Mouse (Mus musculus): ENCODE measurements around the gene Prr15. TPM values are rescaled to one million over a fixed set of nuclear protein-coding genes. Genes with fewer than 3 reads are reported as not detected.

Prr15 gene
- total RNA-seq, 2 experiments from 2014 or later: 3.6 to 4.5 TPM

DNA sequence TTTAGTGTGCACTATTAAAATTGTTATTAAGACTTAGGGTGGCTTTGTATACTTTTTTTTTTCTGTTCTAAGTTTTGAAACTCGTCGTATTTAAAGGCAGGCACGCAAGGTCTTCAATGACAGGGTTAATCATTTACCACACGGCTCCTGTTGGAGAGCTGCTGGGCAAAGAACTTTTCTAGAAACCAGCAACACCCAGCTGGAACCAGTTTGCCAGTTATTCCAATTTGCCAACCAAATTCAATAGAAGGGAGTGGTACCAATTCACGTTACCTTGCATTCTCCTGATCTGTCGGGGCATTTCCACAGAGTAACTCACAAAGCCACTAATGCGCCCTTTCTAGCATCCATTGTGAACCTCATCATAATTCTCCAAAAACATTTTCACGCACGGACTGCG, 4.5 kb downstream of the Prr15 start:
- no peak for DNase-seq
- intact Hi-C loops (cut with DNase I): no loop called here

DNA sequence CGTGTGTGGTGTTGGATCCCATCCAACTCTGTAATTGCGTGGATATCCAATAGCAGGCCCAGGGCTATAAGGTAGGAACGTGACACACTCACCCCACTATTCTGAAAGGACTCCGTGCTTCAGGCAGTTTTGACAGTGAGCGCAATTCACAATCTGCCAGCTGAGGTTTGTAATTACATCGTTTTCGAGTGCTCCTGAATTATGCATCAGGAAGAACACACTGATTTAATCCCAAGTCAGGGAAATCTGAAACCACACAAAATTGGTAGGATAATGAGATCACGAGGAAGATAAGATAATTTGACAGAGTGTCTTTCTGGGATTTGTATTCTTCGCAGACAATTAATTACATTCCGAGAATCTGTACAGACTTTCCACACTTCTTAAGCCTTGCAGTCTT, 6.1 kb downstream of the Prr15 start:
- intact Hi-C loops (cut with DNase I): no loop called here
- DNase-seq: no peak

DNA sequence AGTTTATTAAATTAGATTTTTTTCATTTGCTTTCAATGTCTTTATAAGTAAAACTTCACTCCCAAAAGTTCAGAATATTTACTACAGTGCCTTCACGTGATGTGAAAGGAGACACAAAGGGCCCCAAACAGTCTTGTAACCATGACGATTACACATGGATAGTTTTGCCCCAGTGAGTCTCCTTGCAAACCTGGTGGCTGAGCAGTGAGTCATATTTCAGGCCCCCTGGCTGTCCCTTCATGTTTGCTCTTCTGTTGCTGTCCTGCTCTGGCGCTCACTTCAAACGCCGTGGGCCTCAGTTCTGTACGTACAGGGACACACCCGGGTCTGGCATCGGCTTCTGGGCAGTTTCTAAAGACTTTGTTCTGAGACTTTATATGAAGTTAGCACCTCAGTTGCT, 6.6 kb downstream of the Prr15 start:
- no peak for DNase-seq
- intact Hi-C loops (cut with DNase I): no loop called here

DNA sequence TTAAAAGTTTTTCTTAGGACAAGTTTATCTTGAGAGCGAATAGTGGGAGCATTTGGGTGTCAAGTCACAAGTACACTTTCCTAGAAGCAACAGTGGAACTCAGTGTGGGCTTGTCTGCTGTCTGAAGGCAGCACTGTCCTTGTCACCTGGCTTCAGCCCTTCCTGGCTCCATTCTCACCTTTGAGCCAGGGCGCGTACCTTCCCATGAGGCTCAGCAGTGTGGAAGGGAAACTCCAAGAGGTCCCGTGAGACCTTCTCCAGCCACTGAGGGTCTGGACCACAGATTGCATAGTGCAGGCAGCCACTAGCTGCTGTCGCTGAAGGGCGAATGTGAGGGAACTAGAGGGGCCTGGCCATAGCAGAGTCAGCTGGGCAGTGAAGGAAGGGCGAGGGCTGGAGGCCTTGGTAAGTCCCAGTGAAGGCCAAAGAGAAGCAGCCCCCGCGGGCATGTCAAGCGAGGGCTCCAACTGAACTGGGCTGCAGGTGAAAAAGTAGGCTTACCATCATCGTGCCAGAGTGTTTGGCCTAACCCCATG, 7.5 kb downstream of the Prr15 start:
- intact Hi-C loops (cut with DNase I): no loop called here
- DNase-seq: no peak

DNA sequence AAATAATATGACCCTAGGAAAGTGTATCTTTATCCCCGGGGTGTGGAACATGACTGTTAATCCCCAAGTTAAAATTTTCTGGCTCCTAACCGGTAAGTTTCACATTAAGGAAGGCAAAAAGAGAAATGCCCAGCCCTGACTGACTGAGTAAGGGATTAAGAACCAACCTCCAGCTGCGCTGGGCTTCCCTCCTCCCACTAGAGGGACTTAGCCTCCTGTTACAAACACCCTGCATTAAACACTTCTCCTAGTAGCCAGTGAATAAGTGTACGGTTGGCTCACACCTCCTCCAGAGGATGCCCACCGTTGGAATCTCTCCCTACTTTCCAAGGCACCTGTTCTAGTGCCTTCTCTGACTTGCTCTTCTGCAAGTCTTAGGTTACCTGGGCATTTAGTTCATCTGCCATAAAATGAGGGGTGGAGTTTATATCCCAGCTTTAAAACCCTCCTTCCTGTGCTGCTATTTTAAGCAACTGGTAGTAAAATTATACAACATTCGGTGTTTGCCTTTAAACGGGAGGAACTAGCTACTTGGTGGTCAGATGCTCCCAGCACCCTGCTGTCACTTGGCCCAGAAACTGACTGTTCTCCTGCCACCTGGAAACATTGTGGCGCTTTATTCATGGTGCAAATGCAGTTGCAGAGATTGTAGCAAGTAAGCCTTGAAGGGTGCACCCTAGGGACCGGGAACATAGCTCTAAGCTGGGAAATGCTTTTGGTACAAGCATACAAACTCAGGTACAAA, 8.2 kb downstream of the Prr15 start:
- DNase-seq: no peak
- intact Hi-C loops (cut with DNase I): no loop called here

DNA sequence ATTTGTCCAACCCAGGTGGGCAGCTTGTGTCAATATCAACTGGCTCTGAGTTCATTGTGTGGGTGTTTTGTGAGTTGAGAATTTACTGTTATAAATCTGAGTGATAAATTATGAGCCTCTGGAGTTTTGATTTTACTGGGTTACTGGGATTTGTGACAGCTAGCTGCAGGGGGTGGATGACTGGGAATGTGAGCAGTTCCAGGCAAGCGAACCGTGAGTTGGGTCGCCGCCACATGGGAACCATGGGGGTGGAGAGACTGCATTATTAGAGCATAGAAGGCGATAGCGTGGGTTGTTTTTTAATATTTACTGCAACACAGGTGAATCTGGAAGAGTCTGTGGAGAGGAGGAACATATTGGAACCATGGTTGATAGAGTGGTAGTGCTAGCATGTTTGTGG, 11.7 kb downstream of the Prr15 start:
- DNase-seq: no peak
- intact Hi-C loops (cut with DNase I): no loop called here

DNA sequence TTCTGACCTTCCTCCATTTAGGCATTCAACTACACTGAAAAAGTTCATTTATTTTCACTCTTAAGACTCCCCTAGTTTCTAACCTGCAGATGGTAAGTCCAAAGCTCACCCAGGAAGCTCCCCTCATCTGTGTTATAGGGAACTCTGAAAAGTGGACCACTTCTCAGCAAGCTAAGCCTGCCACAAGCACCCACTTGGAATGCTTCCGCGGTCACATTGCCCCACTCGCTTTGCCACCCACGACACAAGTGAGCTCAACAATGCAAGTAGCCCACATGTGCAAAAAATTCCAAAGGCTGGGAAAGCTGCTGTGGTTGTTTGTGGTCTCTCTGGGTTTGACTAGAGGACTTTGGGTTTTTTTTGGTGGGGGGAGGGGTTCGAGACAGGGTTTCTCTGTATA, 15.5 kb downstream of the Prr15 start:
- no peak for DNase-seq
- intact Hi-C loops (cut with DNase I): no loop called here

DNA sequence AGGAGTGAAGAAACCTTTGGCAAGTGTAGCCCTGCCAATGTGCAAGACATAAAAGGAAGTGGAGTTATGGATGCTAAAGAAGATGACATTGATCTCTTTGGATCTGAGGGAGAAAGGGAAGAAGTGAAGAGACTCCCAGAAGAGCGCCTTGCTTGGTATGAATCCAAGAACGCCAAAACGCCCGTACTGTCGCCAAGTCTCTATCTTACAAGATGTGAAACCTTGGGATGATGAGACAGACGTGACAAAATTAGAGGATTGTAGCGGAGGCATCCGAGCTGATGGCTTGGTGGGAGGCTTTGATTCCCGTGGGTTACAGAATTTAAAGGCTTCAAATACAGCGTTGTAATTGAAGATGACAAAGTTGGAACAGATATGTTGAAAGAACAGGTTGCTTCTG, 16.6 kb downstream of the Prr15 start:
- no peak for DNase-seq
- intact Hi-C loops (cut with DNase I): no loop called here

DNA sequence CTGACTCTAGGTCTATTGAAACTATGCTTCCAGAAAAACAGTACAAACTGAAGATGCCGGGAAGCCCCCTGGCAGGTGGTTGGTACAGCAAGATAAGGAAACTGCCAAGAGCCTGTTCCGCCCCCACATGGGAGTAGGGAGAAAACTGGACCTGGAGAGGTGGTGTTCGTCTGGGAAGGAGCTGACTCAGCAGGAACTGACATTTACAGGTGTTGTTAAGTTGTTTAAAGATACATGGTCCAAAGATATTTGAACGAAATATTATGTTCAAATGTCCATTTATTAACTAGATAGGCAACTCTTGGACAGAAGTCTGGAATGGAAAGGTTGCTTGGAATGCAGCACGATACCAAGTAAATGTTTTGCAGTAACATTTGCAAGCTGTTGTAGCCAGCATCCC, 26.2 kb downstream of the Prr15 start:
- no peak for DNase-seq
- intact Hi-C loops (cut with DNase I): no loop called here

DNA sequence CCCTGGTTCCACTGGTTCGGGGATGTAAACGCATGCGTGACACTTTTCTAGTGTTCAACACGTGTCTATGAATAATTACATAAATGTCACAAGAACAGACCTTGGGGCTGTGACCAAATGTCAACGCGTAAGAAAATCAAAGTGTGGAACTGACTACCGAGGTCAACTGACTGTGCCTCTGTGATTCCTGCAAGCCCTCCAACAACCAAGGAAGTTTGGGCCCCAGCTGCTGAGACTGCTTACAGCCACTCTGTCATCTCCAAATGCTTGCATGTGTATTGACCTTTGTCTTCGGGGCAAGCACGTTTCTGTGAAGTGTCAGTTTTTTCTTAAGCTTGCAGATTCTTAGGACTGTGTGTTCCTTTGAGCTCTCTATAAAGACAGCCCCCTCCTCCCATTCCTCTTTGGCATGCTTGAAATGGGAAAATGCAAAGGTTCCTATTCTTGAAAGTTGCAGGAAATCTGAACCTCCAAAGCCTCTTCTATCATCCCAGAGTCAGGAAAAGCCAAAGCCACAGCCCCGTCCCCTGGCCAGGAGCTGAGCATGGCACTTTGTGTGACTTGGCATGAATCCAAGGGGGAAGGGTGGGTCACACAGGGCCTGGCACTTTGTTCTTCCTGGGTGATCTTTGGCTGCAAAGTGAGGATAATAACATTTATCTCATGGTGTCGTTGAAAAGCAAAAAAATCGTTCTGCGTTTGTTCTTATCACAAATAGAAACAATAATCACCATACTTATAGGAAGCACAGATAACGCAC, 27.5 kb downstream of the Prr15 start:
- no peak for DNase-seq
- intact Hi-C loops (cut with DNase I): no loop called here

DNA sequence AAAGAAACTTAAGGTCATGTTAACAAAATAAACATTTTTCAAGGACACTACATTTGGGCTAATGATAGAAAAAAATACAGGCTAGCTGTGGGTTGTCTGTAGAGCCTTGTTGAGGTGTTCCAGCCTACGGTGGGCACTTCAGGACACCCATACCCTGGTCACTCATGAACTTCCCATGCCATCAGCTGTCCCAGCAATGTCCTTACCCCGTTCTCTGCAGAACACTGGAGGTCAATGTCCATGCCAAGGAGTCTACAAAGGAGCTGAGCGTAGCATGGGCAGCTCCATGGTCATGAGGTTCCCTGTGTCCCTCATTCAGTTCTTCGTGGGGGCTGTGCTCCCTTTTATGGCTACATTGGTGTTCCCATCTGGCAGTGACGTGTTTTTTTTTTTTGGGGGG, 28.1 kb downstream of the Prr15 start:
- no peak for DNase-seq
- intact Hi-C loops (cut with DNase I): no loop called here

DNA sequence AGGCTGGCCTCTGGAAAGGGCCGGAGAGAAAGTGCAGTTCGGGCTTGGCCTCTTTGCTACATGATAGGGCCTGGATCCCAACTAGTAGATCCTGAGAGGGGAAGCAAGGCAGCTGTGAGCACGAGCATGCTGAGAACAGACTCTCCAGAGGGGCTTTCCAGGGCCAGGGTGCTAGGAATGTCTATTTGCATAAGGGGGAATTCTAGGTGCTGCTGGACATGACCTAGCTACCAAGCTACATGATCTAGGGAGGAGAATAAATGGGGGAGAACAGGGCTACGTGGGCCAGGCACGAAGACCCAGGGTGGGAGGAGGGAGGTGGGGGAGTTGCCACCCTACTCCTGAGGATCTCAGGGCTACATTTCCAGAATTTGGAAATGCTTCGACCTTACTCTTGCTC, 30.0 kb downstream of the Prr15 start:
- intact Hi-C loops (cut with DNase I): no loop called here
- no peak for DNase-seq

DNA sequence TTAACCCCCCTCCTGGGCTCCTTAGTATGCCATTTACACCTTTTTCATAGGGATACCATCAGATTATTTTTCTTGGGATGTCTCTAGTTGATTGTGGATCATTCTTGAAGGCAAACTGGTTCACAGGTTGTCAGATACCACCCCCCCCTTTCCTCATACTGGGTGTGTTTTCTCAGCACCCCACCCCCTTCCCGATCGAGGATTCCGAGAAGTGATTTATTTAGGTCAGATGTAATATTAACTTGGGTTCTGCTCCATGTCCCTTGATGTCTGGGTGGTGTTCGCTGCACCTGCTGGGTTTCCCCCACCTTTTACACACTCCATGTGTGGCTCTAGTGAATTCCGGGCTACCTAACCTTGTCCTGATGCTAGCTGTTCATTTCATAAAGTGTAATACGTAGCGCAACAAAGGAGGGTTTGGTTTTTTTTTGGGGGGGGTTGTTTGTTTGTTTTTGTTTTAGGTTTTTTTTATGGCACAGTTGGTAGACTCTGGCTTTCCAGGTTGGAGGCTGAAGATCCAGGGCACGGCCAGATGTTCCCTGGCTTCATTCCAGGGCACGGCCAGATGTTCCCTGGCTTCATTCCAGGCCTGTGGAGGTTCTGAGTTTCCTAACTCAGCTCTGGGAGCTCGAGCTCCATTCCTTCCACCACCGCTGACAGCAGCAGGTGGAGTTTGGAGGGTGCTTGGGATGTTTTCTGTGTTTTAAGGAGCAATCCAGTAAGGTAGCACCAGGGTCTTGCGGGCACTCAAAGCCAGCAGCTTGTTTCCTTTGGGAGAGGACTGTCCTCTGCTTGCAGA, 37.1 kb downstream of the Prr15 start:
- intact Hi-C loops (cut with DNase I): no loop called here

DNA sequence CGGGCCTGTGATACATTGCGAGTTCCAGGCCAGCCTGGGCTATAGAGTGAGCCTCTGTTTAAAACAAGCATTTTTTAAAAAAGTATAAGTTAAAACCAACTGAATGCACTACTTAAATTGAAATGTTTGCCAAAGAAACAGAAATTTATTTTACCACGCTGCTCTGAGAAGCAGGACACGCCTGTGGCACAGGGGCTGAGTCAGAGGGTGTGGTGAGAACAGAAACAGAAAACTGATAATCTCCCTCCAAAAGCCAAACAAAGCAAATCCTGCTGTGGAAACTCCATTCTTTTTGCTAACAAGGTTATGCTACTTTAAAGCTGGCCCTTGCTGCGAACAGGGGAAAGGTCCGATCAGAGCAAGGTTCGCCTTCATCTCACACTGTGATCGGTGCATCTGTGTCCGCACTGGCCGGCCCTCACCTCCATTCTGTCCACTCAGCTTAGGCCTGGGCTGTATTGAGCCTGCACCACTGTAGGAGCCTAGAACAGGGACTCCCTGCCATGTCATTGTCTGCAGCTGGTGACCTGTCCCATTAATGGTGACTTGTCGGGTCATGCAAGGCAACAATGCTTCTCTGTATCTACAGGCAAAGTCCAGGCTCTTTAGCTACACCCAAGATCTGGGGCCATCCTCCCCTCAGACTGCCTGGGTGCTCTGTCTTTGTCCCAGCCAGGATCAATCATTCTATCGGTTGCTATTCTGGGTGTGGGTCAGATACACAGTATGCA, 38.9 kb downstream of the Prr15 start:
- no peak for DNase-seq

More for the DNA sequence above, 37.1 kb downstream of the Prr15 start:
- DNase-seq: peak in 1 of 2 experiments; percentile 24

DNA sequence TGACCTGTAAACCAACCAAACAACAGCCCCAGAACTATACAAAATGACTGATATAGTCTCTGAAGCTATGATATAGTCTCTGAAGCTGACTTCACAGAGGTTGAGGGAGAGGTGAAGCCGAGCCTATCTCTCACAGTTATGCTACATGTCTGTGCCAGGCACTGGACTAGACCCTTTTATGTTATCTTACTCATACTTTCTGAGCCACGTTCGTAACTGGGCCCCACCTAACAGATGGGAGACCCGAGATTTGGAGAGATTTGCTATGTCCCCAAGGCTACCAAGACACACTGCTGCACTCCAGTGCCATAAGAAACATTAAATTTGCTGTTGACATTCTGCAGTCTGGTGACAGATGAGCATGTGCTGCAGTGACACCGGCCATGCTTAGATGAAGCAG, 41.0 kb downstream of the Prr15 start:
- DNase-seq: no peak
- intact Hi-C loops (cut with DNase I): loop anchor here (5.0 kb wide), 3 partner anchors 94 to 584 kb away; no protein-coding TSS in a partner anchor

More for the DNA sequence above, 38.9 kb downstream of the Prr15 start:
- intact Hi-C loops (cut with DNase I): loop anchor here (5.0 kb wide), 3 partner anchors 92 to 582 kb away; no protein-coding TSS in a partner anchor

DNA sequence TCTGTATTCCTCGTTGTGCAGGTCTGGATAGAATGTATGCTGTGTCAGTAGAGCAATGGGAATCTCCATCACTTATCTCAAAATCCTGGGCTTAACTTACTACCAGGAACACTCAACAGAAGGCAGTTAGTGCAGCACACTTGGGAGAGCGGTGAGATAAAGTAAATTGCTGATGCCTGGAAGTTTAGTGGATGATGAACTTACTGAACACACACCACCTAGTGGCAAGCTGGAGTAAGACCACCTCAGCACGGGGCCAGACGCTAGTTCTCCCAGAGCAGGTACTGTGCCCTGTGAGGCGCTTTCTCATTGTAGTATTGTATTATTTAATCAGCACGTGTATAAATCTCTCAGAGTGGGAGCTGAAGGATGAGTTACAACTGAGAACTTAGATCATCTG, 42.4 kb downstream of the Prr15 start:
- intact Hi-C loops (cut with DNase I): loop anchor here (5.0 kb wide), 3 partner anchors 96 to 586 kb away; no protein-coding TSS in a partner anchor
- DNase-seq: peak; percentile 37 to 55

DNA sequence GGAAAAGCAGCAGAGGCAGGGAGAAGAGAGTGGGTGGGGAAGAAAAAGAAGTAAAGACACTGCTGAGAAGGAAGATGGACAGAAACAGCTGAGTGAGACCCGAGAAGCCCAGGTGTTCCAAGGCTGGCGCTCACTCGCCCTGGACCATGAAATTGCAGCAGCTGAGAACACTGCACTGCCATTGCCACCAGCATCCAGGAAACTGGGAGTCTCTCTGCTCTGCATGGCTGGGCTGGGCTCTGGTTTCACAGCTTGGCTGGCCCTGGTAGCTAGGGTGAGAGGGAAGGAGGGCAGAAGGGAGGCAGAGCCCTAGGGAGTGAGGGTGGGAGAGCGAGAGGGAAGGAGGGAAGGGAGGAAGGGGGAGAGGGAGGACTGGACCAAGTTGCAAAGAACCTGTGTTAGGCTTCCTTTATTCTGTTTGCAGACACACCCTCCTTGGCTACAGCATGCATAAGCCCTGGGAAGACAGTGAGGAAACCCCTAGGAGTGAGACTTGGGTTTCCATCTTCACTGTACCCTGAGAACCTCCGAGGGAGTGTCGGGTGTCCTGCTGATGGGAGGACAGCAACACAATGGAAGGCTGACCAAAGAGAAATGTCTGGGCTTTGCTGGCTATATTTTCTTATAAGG, 44.4 kb downstream of the Prr15 start:
- intact Hi-C loops (cut with DNase I): loop anchor here (5.0 kb wide), 3 partner anchors 98 to 588 kb away; no protein-coding TSS in a partner anchor
- no peak for DNase-seq

DNA sequence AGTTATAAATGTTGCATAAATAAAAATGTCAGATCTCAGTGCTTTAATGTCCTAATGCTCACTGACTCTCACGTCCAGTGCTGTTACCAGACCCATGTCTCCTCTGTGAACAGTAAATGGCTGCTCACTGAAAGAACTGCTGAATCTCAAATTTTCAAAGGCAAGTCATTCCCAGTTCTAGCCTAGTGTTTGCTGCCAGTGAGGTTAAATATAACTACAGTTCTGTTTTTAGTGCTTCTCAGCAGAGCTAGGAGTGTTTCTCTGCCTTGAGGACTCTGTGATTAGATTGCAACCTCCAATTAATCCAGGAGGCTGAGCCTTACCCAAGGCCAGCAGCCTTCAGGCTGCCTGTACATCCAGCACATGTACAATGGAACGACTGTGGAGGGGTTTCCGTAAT, 46.2 kb downstream of the Prr15 start:
- no peak for DNase-seq
- intact Hi-C loops (cut with DNase I): no loop called here

DNA sequence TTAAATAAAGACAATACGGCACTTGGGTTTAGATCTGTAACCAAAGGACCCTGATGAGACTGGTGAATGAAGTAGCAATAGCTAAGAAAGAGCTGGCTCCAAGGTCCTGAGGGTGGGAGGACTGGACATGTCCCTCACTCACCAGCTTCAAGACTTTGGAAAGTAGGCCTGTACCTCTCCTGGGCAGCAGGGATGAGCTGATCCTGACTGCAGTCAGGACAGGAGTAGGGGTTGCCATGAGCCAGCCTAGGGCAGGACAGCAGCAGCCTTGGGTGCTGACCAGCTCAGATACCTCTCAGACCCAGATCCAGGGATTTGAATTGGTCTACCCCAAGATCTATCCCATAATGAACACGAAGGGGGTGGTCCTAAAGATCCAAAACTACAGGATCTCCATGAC, 53.7 kb downstream of the Prr15 start:
- no peak for DNase-seq
- intact Hi-C loops (cut with DNase I): no loop called here
